Mouse (Mus musculus) forebrain, postnatal 0 days (tissue): Measurements from ENCODE around the gene Olfr1436. TPM values are rescaled to one million over a fixed set of nuclear protein-coding genes. Genes with fewer than 3 reads are reported as not detected.
"Not testable (repeated sequence)": the region's sequence is repeated elsewhere in the genome, so short reads cannot be mapped to it uniquely, and the experiment has no call there.

ENCODE experiments used
- ATAC-seq: fragments of 200-750 bp; cut with Nextera tagmentation; 2 replicates; pipeline ENCODE4 v1.8.0; 2017; ENCODE audit warnings: mild to moderate bottlenecking, moderate library complexity
- DNase-seq: peaks from one replicate; pipeline ENCODE4 v3.0.0-alpha.2; 2015
- H3K27ac ChIP-seq: fragments of 300-500 bp; sonication (generic); 2 replicates; pipeline ENCODE4 v1.5.1; 2014; ENCODE audit warnings: low read depth, mild to moderate bottlenecking, antibody characterized with exemption, low read length, moderate library complexity, mixed read lengths
- H3K27me3 ChIP-seq: fragments of 300-500 bp; sonication (generic); 2 replicates; pipeline ENCODE4 v1.6.1; 2014; ENCODE audit warnings: mild to moderate bottlenecking, low read length, mixed read lengths; ENCODE audit not compliant: insufficient read depth
- H3K36me3 ChIP-seq: fragments of 300-500 bp; sonication (generic); 2 replicates; pipeline ENCODE4 v1.6.1; 2014; ENCODE audit warnings: mild to moderate bottlenecking, moderate library complexity; ENCODE audit not compliant: insufficient read depth
- H3K4me1 ChIP-seq: fragments of 300-500 bp; sonication (generic); 2 replicates; pipeline ENCODE4 v1.6.1; 2014; ENCODE audit warnings: antibody characterized with exemption; ENCODE audit not compliant: insufficient read depth
- H3K4me2 ChIP-seq: fragments of 300-500 bp; sonication (generic); 2 replicates; pipeline ENCODE4 v1.6.1; 2014; ENCODE audit warnings: low read depth, mild to moderate bottlenecking, moderate library complexity
- H3K4me3 ChIP-seq: fragments of 300-500 bp; sonication (generic); 2 replicates; pipeline ENCODE4 v1.5.1; 2014; ENCODE audit warnings: low read depth, low read length, mixed read lengths
- H3K9ac ChIP-seq: fragments of 300-500 bp; sonication (generic); 2 replicates; pipeline ENCODE4 v1.6.1; 2014; ENCODE audit warnings: mild to moderate bottlenecking
- H3K9me3 ChIP-seq: fragments of 300-500 bp; sonication (generic); 2 replicates; pipeline ENCODE4 v1.6.1; 2016; ENCODE audit warnings: low read length
- CTCF ChIP-seq: sonication (generic); IDR thresholded peaks from 2 replicates; pipeline ENCODE4 v1.5.1; 2016; ENCODE audit warnings: antibody characterized with exemption, control low read depth, low read depth
- WGBS: fragments of 180-500 bp; shearing (Covaris S2); extraction: QIAGEN DNeasy Blood & Tissue Kit; methylation state at CpG from one replicate; pipeline ENCODE4 v1.1.7; 2014; 5-methylcytosine and 5-hydroxymethylcytosine counted together
- polyA plus RNA-seq: library from polyadenylated mRNA; unstranded; fragments of >200 nt; fragmentation: Nextera tagmentation; extraction: Ambion mirVana; gene quantifications from 2 replicates; pipeline ENCODE4 v1.2.1, GENCODE M21; 2015
- total RNA-seq: library from RNA; depleted of rRNA; stranded (reverse); fragments of >200 nt; gene quantifications from 2 replicates; pipeline ENCODE4 v1.2.3, GENCODE M21; 2014; rRNA removed

Olfr1436 gene
- not detected in 2 replicates for total RNA-seq
- polyA plus RNA-seq, result not detected in 2 replicates

GRCm38 (mm10) chr19:12299030-12299429 is at the start of gene Olfr1436:
Gene Olfr1436 (minus strand): TSS chr19:12299130.
- not testable (repeated sequence) for H3K27me3 ChIP-seq, H3K4me2 ChIP-seq, H3K27ac ChIP-seq, H3K36me3 ChIP-seq, ATAC-seq, H3K4me1 ChIP-seq, H3K9me3 ChIP-seq, H3K9ac ChIP-seq, H3K4me3 ChIP-seq, DNase-seq
- WGBS, result 84% methylated on average over 1 of the region's 1 CpGs

- Histone ChIP-seq H3K9me3 (no peaks in the 10 kb centered on the region), H3K4me3 (no peak within 1 kb of the TSS), H3K27me3 (no peaks in the 10 kb centered on the region), H3K36me3 (no peaks in the 10 kb centered on the region), H3K27ac (no peak within 1 kb of the TSS), H3K4me1 (no peaks in the 10 kb centered on the region), H3K9ac (no peak within 1 kb of the TSS), H3K4me2 (no peak within 1 kb of the TSS)
- ATAC-seq (no peak), DNase-seq (no peak)
- WGBS, result 81% methylated on average over 3 of the region's 3 CpGs
- TF ChIP-seq CTCF, result no peak
Measured at GRCm38 (mm10) chr19:12335810-12336209, 36.9 kb upstream of the Olfr1436 start, which contains the start of gene Olfr1438-ps1. Gene Olfr1438-ps1 (minus strand): TSS chr19:12335910.

GRCm38 (mm10) chr19:12325001-12325400 is 26.1 kb upstream of the Olfr1436 start, which contains the start of gene Olfr1437:
Gene Olfr1437 (minus strand): TSS chr19:12325101.
- H3K9me3 ChIP-seq, result no peaks in the 10 kb centered on the region
- no peak within 1 kb of the TSS for H3K9ac ChIP-seq
- H3K4me3 ChIP-seq, result no peak within 1 kb of the TSS
- H3K27ac ChIP-seq, result no peak within 1 kb of the TSS
- H3K4me2 ChIP-seq, result no peak within 1 kb of the TSS
- no peaks in the 10 kb centered on the region for H3K4me1 ChIP-seq
- 79% methylated on average over 2 of the region's 2 CpGs for WGBS
- TF ChIP-seq CTCF, result no peak
- ATAC-seq (no peak), DNase-seq (no peak)
- no peaks in the 10 kb centered on the region for H3K36me3 ChIP-seq
- no peaks in the 10 kb centered on the region for H3K27me3 ChIP-seq

DNA sequence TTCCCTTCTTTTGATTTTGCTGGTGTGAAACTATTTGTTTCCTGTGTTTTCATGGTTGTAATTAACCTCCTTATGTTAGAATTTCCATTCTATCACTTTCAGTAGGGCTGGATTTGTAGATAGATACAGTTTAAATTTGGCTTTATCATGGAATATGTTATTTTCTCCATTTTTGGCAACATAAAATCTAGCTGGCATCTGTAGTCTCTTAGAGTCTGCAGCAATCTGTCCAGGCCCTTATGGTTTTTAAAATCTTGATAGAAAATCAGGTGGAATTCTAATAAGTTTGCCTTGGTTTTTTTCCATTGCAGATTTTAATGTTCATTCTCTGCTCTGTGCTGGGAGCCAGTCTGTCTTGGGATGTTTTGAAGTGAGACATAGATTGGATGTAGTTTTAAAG is 6.0 kb downstream of the Olfr1436 start:
- no peak for TF ChIP-seq CTCF
- Histone ChIP-seq H3K9ac (no peak overlapping the region), H3K27me3 (no peaks in the 10 kb centered on the region), H3K36me3 (no peaks in the 10 kb centered on the region), H3K9me3 (no peaks in the 10 kb centered on the region), H3K27ac (no peak overlapping the region), H3K4me3 (no peak overlapping the region), H3K4me1 (no peaks in the 10 kb centered on the region), H3K4me2 (no peak overlapping the region)
- DNase-seq (peak; percentile 66), ATAC-seq (peak; percentile 76)

DNA sequence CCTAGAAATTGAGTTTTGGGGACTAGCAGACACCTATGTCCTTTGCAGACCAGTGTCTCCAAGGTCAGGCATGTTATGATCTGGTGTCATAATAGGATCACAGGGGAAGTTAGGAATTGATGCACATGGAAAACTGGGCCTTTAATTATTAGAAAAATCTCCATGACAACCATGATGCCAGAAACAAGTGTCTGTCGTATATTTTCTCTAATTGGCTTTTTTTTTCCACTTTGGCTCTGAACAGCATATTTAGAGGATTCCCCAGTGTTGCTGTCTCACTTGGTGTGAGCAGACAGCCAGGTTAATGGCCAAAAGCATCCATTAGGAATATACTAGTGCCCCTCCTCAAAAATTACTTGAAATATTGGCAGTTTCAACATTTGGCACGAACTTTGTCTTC is 19.4 kb downstream of the Olfr1436 start, which contains the start of gene Olfr1434:
TSS of gene Olfr1434 (plus strand) at position 301 of the 400 bp plus-strand sequence.
- Histone ChIP-seq H3K4me2 (no peak within 1 kb of the TSS), H3K9me3 (no peaks in the 10 kb centered on the region), H3K27me3 (no peaks in the 10 kb centered on the region), H3K9ac (no peak within 1 kb of the TSS), H3K27ac (no peak within 1 kb of the TSS), H3K4me3 (no peak within 1 kb of the TSS), H3K36me3 (no peaks in the 10 kb centered on the region), H3K4me1 (no peaks in the 10 kb centered on the region)
- no peak for ATAC-seq
- WGBS, result 66% methylated on average over 2 of the region's 2 CpGs
- DNase-seq, result no peak
- no peak for TF ChIP-seq CTCF

GRCm38 (mm10) chr19:12260732-12261131 is 38.2 kb downstream of the Olfr1436 start, which contains the start of gene Olfr235:
Gene Olfr235 (plus strand): TSS chr19:12261032.
- no peaks in the 10 kb centered on the region for H3K9me3 ChIP-seq
- no peaks in the 10 kb centered on the region for H3K36me3 ChIP-seq
- H3K4me3 ChIP-seq, result no peak within 1 kb of the TSS
- ATAC-seq, result no peak
- no peak within 1 kb of the TSS for H3K9ac ChIP-seq
- no peaks in the 10 kb centered on the region for H3K27me3 ChIP-seq
- 48% methylated on average over 1 of the region's 1 CpGs for WGBS
- no peaks in the 10 kb centered on the region for H3K4me1 ChIP-seq
- no peak for DNase-seq
- no peak within 1 kb of the TSS for H3K4me2 ChIP-seq
- no peak within 1 kb of the TSS for H3K27ac ChIP-seq
- TF ChIP-seq CTCF, result no peak

Other genes with a start within 250 kb of the Olfr1436 start
- not detected in 2 replicates for gene Olfr1424, start 236.4 kb downstream of the Olfr1436 start, total RNA-seq
- not detected in 2 replicates for gene Olfr1424, start 236.4 kb downstream of the Olfr1436 start, polyA plus RNA-seq
- gene Olfr1425, start 221.4 kb downstream of the Olfr1436 start, total RNA-seq, result not detected in 2 replicates
- not detected in 2 replicates for gene Olfr1425, start 221.4 kb downstream of the Olfr1436 start, polyA plus RNA-seq
- gene Olfr1426, start 207.1 kb downstream of the Olfr1436 start, total RNA-seq, result not detected in 2 replicates
- not detected in 2 replicates for gene Olfr1426, start 207.1 kb downstream of the Olfr1436 start, polyA plus RNA-seq
- not detected in 2 replicates for gene Olfr1427, start 195.8 kb downstream of the Olfr1436 start, total RNA-seq
- gene Olfr1427, start 195.8 kb downstream of the Olfr1436 start, polyA plus RNA-seq, result not detected in 2 replicates
- not detected in 2 replicates for gene Olfr1428, start 183.2 kb downstream of the Olfr1436 start, total RNA-seq
- gene Olfr1428, start 183.2 kb downstream of the Olfr1436 start, polyA plus RNA-seq, result not detected in 2 replicates
- gene Olfr76, start 175.9 kb downstream of the Olfr1436 start, total RNA-seq, result not detected in 2 replicates
- gene Olfr76, start 175.9 kb downstream of the Olfr1436 start, polyA plus RNA-seq, result not detected in 2 replicates
- not detected in 2 replicates for gene Olfr1555-ps1, start 129.0 kb downstream of the Olfr1436 start, total RNA-seq
- gene Olfr1555-ps1, start 129.0 kb downstream of the Olfr1436 start, polyA plus RNA-seq, result not detected in 2 replicates
- gene Olfr1431, start 98.5 kb downstream of the Olfr1436 start, total RNA-seq, result not detected in 2 replicates
- not detected in 2 replicates for gene Olfr1431, start 98.5 kb downstream of the Olfr1436 start, polyA plus RNA-seq
- not detected in 2 replicates for gene Olfr1432, start 66.5 kb downstream of the Olfr1436 start, total RNA-seq
- not detected in 2 replicates for gene Olfr1432, start 66.5 kb downstream of the Olfr1436 start, polyA plus RNA-seq
- not detected in 2 replicates for gene Olfr262, start 57.5 kb downstream of the Olfr1436 start, total RNA-seq
- gene Olfr262, start 57.5 kb downstream of the Olfr1436 start, polyA plus RNA-seq, result not detected in 2 replicates
- not detected in 2 replicates for gene Olfr235, start 38.1 kb downstream of the Olfr1436 start, total RNA-seq
- gene Olfr235, start 38.1 kb downstream of the Olfr1436 start, polyA plus RNA-seq, result not detected in 2 replicates
- gene Olfr1434, start 19.3 kb downstream of the Olfr1436 start, total RNA-seq, result not detected in 2 replicates
- not detected in 2 replicates for gene Olfr1434, start 19.3 kb downstream of the Olfr1436 start, polyA plus RNA-seq
- gene Olfr1437, start 26.0 kb upstream of the Olfr1436 start, total RNA-seq, result not detected in 2 replicates
- not detected in 2 replicates for gene Olfr1437, start 26.0 kb upstream of the Olfr1436 start, polyA plus RNA-seq
- not detected in 2 replicates for gene Olfr1438-ps1, start 36.8 kb upstream of the Olfr1436 start, total RNA-seq
- gene Olfr1438-ps1, start 36.8 kb upstream of the Olfr1436 start, polyA plus RNA-seq, result not detected in 2 replicates
- gene Olfr1440, start 88.1 kb upstream of the Olfr1436 start, total RNA-seq, result not detected in 2 replicates
- gene Olfr1440, start 88.1 kb upstream of the Olfr1436 start, polyA plus RNA-seq, result not detected in 2 replicates
- gene Olfr1441, start 118.3 kb upstream of the Olfr1436 start, total RNA-seq, result not detected in 2 replicates
- gene Olfr1441, start 118.3 kb upstream of the Olfr1436 start, polyA plus RNA-seq, result not detected in 2 replicates
- not detected in 2 replicates for gene Pfpl, start 128.8 kb upstream of the Olfr1436 start, total RNA-seq
- 0.04 TPM in 1 of 2 replicates, not detected in the other for gene Pfpl, start 128.8 kb upstream of the Olfr1436 start, polyA plus RNA-seq
- gene Mpeg1, start 161.6 kb upstream of the Olfr1436 start, total RNA-seq, result 3.2 and 3.5 TPM in 2 replicates
- gene Mpeg1, start 161.6 kb upstream of the Olfr1436 start, polyA plus RNA-seq, result 0.63 and 1.1 TPM in 2 replicates
- 43.2 and 48.8 TPM in 2 replicates for gene Dtx4, start 202.3 kb upstream of the Olfr1436 start, total RNA-seq
- gene Dtx4, start 202.3 kb upstream of the Olfr1436 start, polyA plus RNA-seq, result 20.6 and 21.2 TPM in 2 replicates
- gene Fam111a, start 246.6 kb upstream of the Olfr1436 start, total RNA-seq, result 4.3 and 4.4 TPM in 2 replicates
- gene Fam111a, start 246.6 kb upstream of the Olfr1436 start, polyA plus RNA-seq, result 2.9 and 3.2 TPM in 2 replicates